Mouse (Mus musculus) gastrocnemius, adult 2 months (tissue): ENCODE results near the gene Tmem144. TPM values are rescaled to one million over a fixed set of nuclear protein-coding genes. Genes with fewer than 3 reads are reported as not detected.
A peak's percentile ranks its signal among the peaks of the same experiment; 100 is the strongest.

ENCODE experiments used
- DNase-seq: peaks from one replicate; pipeline ENCODE4 v3.0.0; 2022
- H3K27ac ChIP-seq: fragments of 200-600 bp; 2 replicates; pipeline ENCODE4 v1.8.1; 2022; ENCODE audit warnings: mild to moderate bottlenecking
- H3K4me3 ChIP-seq: fragments of 200-600 bp; 2 replicates; pipeline ENCODE4 v1.8.1; 2022; ENCODE audit warnings: mild to moderate bottlenecking, moderate library complexity
- CTCF ChIP-seq: fragments of 200-600 bp; IDR thresholded peaks from 2 replicates; pipeline ENCODE4 v1.8.1; 2022; ENCODE audit warnings: antibody characterized with exemption, mild to moderate bottlenecking, moderate library complexity
- intact Hi-C: fragments of 180-260 bp; cut with DNase I; formaldehyde crosslinking; loops from one replicate; pipeline ENCODE4 v1.15.1; 2025
- long read RNA-seq, 2 experiments: library from polyadenylated mRNA; stranded (forward); transcript quantifications; one replicate each; pipeline ENCODE4 v2.0.0; 2021
- total RNA-seq, 2 experiments: library from RNA; stranded (reverse); gene quantifications; 2 replicates each; pipeline ENCODE4 v1.2.3; 2021

The Tmem144 gene
- total RNA-seq = 1 to 10 TPM in 1 of 2 experiments, under 1 TPM in 1; 0.74 to 2.7 TPM
- long read RNA-seq, experiment 1 = 0 reads
- long read RNA-seq, experiment 2 = 0 reads

- intact Hi-C loops = no loop called here
- no peak within 1 kb of the TSS for H3K27ac ChIP-seq
- no peak for TF ChIP-seq CTCF
- no peak within 1 kb of the TSS for H3K4me3 ChIP-seq
- no peak for DNase-seq
Measured at GRCm38 (mm10) chr3:79852654-79853166, at the start of gene Tmem144. Gene Tmem144 (minus strand): TSS chr3:79852773.

DNA sequence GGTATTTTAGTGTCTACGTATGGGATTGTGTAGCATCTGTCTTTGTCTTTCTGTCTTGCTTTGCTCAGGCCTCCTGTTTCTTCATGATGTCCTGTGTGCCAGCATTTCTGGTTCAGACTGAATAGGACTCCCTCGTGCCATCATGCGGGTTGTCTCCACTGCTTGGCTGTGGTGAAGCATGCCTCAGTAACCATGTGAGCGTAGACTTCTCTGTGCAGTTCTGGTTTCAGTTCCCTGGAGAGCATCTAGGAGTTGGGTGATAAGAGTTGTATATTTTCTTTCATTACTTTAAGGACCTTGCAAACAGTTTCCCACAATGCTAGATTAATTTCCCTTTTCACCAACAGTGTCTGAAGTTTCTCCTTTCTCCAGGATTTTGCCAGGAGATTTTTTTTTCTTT, 49.2 kb upstream of the Tmem144 start:
- Histone ChIP-seq H3K4me3 (no peak overlapping the region), H3K27ac (peak overlapping the region; percentile 32)
- no peak for TF ChIP-seq CTCF
- no peak for DNase-seq
- intact Hi-C loops = no loop called here

- intact Hi-C loops = no loop called here
- TF ChIP-seq CTCF = no peak
- no peak for DNase-seq
- peak overlapping the region; percentile 32 for H3K27ac ChIP-seq
- H3K4me3 ChIP-seq = no peak overlapping the region
Measured at GRCm38 (mm10) chr3:79901321-79901720, 48.7 kb upstream of the Tmem144 start.

DNA sequence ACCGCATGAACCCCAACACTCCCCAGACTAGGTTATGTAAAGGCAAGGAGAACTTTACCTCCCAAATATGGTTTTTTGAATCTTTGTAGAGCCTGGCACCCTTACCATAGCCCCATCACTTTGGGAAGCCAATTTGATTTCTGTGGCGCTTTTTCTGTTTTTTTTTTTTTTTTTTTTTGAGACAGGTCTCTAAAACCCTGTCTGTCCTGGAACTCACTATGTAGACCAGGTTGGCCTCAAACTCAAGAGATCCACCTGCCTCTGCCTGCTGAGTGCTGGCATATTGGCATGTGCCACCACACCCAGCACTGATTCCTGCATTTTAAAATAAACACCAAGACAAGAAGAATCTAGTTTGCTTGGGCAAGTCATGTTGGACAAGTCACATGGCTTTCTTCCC, 47.9 kb upstream of the Tmem144 start:
- intact Hi-C loops = no loop called here
- DNase-seq = no peak
- Histone ChIP-seq H3K4me3 (no peak overlapping the region), H3K27ac (peak overlapping the region; percentile 59; the same call in 1 of the 2 replicates)
- TF ChIP-seq CTCF = no peak

DNA sequence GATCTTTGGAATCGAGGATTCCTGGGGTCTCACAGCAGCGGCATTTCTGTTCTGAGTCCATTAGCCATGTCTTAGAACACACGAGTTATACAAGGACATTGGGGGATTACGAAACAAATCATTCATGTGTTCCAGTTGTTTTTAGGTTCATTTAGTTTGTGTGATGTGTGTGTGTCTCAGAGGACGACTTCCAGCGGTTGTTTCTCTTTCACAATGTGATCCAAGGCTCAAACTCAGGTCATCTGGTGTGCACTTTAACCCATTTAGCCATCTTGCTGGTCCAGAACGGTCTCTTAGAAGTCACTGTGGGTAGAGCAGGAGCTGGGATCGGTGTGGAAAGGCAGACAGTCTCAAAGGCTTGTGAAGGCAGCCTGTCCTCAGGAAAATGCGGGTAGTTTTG, 47.3 kb upstream of the Tmem144 start:
- Histone ChIP-seq H3K4me3 (peak overlapping the region; percentile 15; the same call in 1 of the 2 replicates), H3K27ac (peak overlapping the region; percentile 59)
- intact Hi-C loops = no loop called here
- TF ChIP-seq CTCF = no peak
- no peak for DNase-seq

DNA sequence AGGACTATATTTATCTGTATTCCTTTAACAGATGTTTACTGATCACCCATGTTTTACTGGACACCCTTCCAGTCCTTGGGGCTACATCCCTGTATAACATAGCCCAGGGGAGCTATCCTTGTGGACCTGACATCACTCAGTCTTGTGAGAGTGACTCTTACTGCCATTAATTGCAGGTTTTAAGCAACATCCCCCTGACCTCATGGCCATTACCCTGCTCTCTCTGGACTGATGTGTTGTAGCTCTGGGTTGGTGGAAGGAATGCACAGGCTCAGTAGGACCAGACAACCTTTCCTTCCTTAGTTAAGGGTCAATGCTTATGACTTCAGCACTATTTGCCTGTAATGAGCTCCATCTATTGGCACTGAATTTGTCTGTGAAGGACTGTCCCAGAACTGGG, 45.9 kb upstream of the Tmem144 start:
- Histone ChIP-seq H3K27ac (peak overlapping the region; percentile 66), H3K4me3 (no peak overlapping the region)
- intact Hi-C loops = no loop called here
- TF ChIP-seq CTCF = no peak
- no peak for DNase-seq

DNA sequence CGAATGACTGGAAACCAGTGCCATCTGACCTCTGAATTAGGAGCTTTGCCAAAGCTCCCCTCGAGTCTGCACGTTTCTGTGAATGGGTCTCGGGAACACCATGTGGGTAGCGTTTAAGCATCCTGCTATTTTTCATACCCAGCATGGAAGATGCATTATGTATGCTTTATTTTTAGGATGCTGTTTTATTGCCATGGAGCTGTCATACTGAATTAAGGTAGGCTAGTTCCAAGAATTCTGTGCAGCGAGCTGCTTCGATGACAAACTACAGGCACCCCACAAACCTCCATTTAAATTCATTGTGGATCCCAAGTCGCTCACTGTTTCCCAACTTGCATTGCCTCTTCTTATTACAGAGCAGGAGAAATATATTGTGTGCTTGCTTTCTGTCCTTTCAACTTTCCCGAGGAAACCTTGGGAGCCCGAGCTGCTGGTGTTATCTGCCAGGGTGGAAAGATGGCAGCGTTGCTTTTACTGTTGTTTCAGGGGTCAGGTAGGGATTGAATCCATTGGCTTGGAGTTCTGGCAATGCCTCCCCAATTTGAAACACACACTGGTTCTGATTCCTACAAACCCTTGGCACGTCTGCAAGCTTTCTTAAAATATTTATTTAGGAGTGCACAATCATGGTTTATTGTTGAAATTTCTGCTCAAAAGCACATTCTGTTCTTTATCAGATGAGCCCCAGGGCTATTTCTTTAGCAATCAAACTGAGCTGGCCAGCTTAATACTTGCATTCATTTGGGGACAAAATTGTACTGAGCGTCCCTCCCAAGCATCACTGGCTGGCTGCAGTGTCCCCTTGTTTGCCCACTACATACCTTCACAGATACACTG, 45.2 kb upstream of the Tmem144 start:
- Histone ChIP-seq H3K27ac (peak overlapping the region; percentile 66), H3K4me3 (peak overlapping the region; percentile 23)
- DNase-seq = peak; percentile 34
- intact Hi-C loops = no loop called here
- TF ChIP-seq CTCF = no peak

DNA sequence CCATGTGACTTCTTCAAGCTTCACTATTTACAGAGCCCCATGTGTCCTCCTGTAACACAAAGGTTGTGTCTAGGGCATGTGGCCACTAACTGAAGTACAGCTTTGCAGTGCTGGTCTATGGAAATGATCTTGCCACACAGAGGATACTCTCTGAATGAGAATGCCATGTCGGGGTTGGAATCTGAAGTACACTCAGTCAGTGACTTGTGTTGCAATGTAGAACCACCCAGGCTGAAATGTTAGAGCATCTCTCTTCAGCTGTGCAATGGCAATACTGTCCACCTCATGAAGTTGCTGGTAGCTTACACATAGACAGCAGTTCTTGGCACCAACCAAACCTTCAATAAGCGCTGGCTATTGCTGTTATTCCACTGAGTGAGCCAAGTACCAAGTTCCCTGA, 35.4 kb upstream of the Tmem144 start:
- no peak for TF ChIP-seq CTCF
- intact Hi-C loops = no loop called here
- peak overlapping the region; percentile 75 for H3K4me3 ChIP-seq

GRCm38 (mm10) chr3:79887161-79887855, 34.7 kb upstream of the Tmem144 start:
- TF ChIP-seq CTCF = no peak
- intact Hi-C loops = no loop called here
- H3K4me3 ChIP-seq = peak overlapping the region; percentile 75
- DNase-seq = no peak
- peak overlapping the region; percentile 84 for H3K27ac ChIP-seq

More for the DNA sequence above, 35.4 kb upstream of the Tmem144 start:
- no peak for DNase-seq
- H3K27ac ChIP-seq = peak overlapping the region; percentile 84

- intact Hi-C loops = no loop called here
- peak; percentile 59 for DNase-seq
- Histone ChIP-seq H3K4me3 (peak overlapping the region; percentile 75), H3K27ac (peak overlapping the region; percentile 84)
- TF ChIP-seq CTCF = peak; percentile 76
Measured at GRCm38 (mm10) chr3:79886357-79887091, 34.0 kb upstream of the Tmem144 start.

GRCm38 (mm10) chr3:79885686-79886356, 33.2 kb upstream of the Tmem144 start:
- peak overlapping the region; percentile 75 for H3K4me3 ChIP-seq
- peak overlapping the region; percentile 84 for H3K27ac ChIP-seq
- intact Hi-C loops = no loop called here
- peak; percentile 35 for DNase-seq
- no peak for TF ChIP-seq CTCF

DNA sequence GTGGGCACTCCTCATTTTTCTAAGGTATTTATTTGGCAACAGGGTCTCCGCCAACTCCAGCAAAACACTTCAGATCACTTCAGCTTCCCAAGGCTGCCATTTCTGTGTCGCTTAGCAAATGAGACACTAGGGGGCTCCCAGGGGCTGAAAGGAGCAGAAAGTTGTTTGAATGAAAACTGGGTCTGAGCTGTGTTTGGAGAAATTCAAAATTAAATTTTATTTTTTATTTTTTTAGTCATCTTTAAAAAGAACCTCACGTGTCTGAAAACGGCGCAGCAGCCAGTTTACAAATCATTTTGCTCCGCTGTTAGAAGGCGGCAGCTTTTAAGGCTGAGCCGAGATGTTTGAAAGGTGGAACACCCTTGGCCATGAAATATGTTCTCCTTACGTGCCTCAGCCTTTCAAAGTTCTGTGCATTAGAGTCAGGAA, 32.2 kb upstream of the Tmem144 start:
- peak overlapping the region; percentile 75 for H3K4me3 ChIP-seq
- DNase-seq = peak; percentile 64
- intact Hi-C loops = no loop called here
- H3K27ac ChIP-seq = peak overlapping the region; percentile 76
- TF ChIP-seq CTCF = peak; percentile 87
